Mouse (Mus musculus) heart, embryonic 10.5 days (tissue): ENCODE measurements around the gene Vwa2. TPM values are rescaled to one million over a fixed set of nuclear protein-coding genes. Genes with fewer than 3 reads are reported as not detected.
A peak's percentile ranks its signal among the peaks of the same experiment; 100 is the strongest.

Source experiments
- DNase-seq: peaks from one replicate; pipeline ENCODE4 v3.0.0-alpha.2; 2017; ENCODE audit warnings: low spot score
- H3K27ac ChIP-seq: fragments of 300-500 bp; sonication (generic); 2 replicates; pipeline ENCODE4 v1.5.1; 2016; ENCODE audit warnings: mild to moderate bottlenecking
- H3K27me3 ChIP-seq: fragments of 300-500 bp; sonication (generic); 2 replicates; pipeline ENCODE4 v1.6.1; 2016; ENCODE audit warnings: mild to moderate bottlenecking; ENCODE audit not compliant: poor library complexity, insufficient read depth, severe bottlenecking
- H3K36me3 ChIP-seq: fragments of 300-500 bp; sonication (generic); 2 replicates; pipeline ENCODE4 v1.6.1; 2016; ENCODE audit warnings: mild to moderate bottlenecking, moderate library complexity
- H3K4me1 ChIP-seq: fragments of 300-500 bp; sonication (generic); 2 replicates; pipeline ENCODE4 v1.6.1; 2016; ENCODE audit warnings: mild to moderate bottlenecking
- H3K4me3 ChIP-seq: fragments of 300-500 bp; sonication (generic); 2 replicates; pipeline ENCODE4 v1.5.1; 2016; ENCODE audit warnings: mild to moderate bottlenecking, moderate library complexity
- H3K9me3 ChIP-seq: fragments of 300-500 bp; sonication (generic); 2 replicates; pipeline ENCODE4 v1.6.1; 2016; ENCODE audit warnings: mild to moderate bottlenecking, moderate library complexity
- WGBS: fragments of 180-500 bp; shearing (Covaris S2); methylation state at CpG from one replicate; pipeline ENCODE4 v1.1.7; 2016; 5-methylcytosine and 5-hydroxymethylcytosine counted together
- polyA plus RNA-seq: library from polyadenylated mRNA; unstranded; fragments of >200 nt; fragmentation: Nextera tagmentation; extraction: Ambion mirVana; gene quantifications from 2 replicates; pipeline ENCODE4 v1.2.1, GENCODE M21; 2016

Vwa2 gene
- polyA plus RNA-seq, 1 experiment from 2014 or later: 1.9 TPM

GRCm38 (mm10) chr19:56958582-56959021 is 84.6 kb downstream of the Vwa2 start:
- H3K27ac ChIP-seq: no peak overlapping the region
- WGBS: 36% methylated on average over 6 of the region's 6 CpGs

GRCm38 (mm10) chr19:56959057-56959456 is 85.0 kb downstream of the Vwa2 start:
- Histone ChIP-seq H3K4me3 (no peak overlapping the region), H3K36me3 (no peaks in the 10 kb centered on the region), H3K27ac (peak overlapping the region; percentile 65; the same call in 1 of the 2 replicates), H3K4me1 (peaks cover 18% of the 10 kb centered on the region), H3K9me3 (no peaks in the 10 kb centered on the region), H3K27me3 (no peaks in the 10 kb centered on the region)
- 84% methylated on average over 2 of the region's 2 CpGs for WGBS
- no peak for DNase-seq

More at GRCm38 (mm10) chr19:56958582-56959021, 84.6 kb downstream of the Vwa2 start:
- DNase-seq: no peak
- H3K27me3 ChIP-seq: no peaks in the 10 kb centered on the region
- H3K4me3 ChIP-seq: no peak overlapping the region
- no peaks in the 10 kb centered on the region for H3K36me3 ChIP-seq
- H3K4me1 ChIP-seq: peaks cover 18% of the 10 kb centered on the region
- no peaks in the 10 kb centered on the region for H3K9me3 ChIP-seq

GRCm38 (mm10) chr19:56959601-56960000 is 85.6 kb downstream of the Vwa2 start:
- 63% methylated on average over 3 of the region's 3 CpGs for WGBS
- Histone ChIP-seq H3K27me3 (no peaks in the 10 kb centered on the region), H3K36me3 (no peaks in the 10 kb centered on the region), H3K4me3 (no peak overlapping the region), H3K9me3 (no peaks in the 10 kb centered on the region), H3K27ac (peak overlapping the region; percentile 65; the same call in 1 of the 2 replicates), H3K4me1 (peaks cover 18% of the 10 kb centered on the region)
- DNase-seq: no peak

Other genes with a start within 250 kb of the Vwa2 start
- gene Adrb1, start 152.1 kb upstream of the Vwa2 start, polyA plus RNA-seq: 0.65 and 1.3 TPM in 2 replicates
- gene Ccdc186, start 52.1 kb upstream of the Vwa2 start, polyA plus RNA-seq: 14.7 and 15.2 TPM in 2 replicates
- 1.0 TPM in 2 replicates for gene Tdrd1, start 48.0 kb upstream of the Vwa2 start, polyA plus RNA-seq
- gene Afap1l2, start 134.0 kb downstream of the Vwa2 start, polyA plus RNA-seq: 1.2 and 1.6 TPM in 2 replicates